Mouse (Mus musculus) megakaryocyte, embryonic 14.5 days (primary cell): Measurements from ENCODE around the gene Ppib. TPM values are rescaled to one million over a fixed set of nuclear protein-coding genes. Genes with fewer than 3 reads are reported as not detected.

Experiments used
- H3K27me3 ChIP-seq: replicated peaks from 2 replicates; pipeline ENCODE3; 2012; ENCODE audit warnings: inconsistent platforms
- H3K36me3 ChIP-seq: replicated peaks from 2 replicates; pipeline ENCODE3; 2012; ENCODE audit warnings: low read length, inconsistent platforms, mixed read lengths
- H3K4me1 ChIP-seq: 2 replicates; pipeline ENCODE4 v1.6.1; 2012; ENCODE audit warnings: inconsistent platforms
- H3K4me3 ChIP-seq: replicated peaks from 2 replicates; pipeline ENCODE3; 2012; ENCODE audit warnings: moderate library complexity, mild to moderate bottlenecking, inconsistent platforms
- H3K9me3 ChIP-seq: 2 replicates; pipeline ENCODE4 v1.6.1; 2012; ENCODE audit warnings: inconsistent platforms
- FLI1 ChIP-seq: IDR thresholded peaks from 2 replicates; pipeline ENCODE4 v1.6.1; 2012; ENCODE audit warnings: low read length, inconsistent platforms, mixed read lengths
- GATA1 ChIP-seq: IDR thresholded peaks from 3 replicates; pipeline ENCODE4 v1.6.1; 2012; ENCODE audit warnings: mixed read lengths, low read length, inconsistent platforms, borderline replicate concordance
- polyA plus RNA-seq: library from polyadenylated mRNA; stranded (reverse); fragments of >175 nt; gene quantifications from 2 replicates; pipeline ENCODE4 v1.2.3, GENCODE M21; 2012; ENCODE audit warnings: low replicate concordance; ENCODE audit not compliant: insufficient read depth

Gene Ppib
- polyA plus RNA-seq, 1 experiment, result 300 TPM

GRCm38 (mm10) chr9:66069583-66069982 lies 9.6 kb downstream of the Ppib start, which contains the start of gene Snx22:
Gene Snx22, minus strand, starts transcription at chr9:66069719.
- H3K27me3 ChIP-seq, result peaks cover 46% of the 10 kb centered on the region
- peaks cover 29% of the 10 kb centered on the region for H3K4me1 ChIP-seq
- H3K9me3 ChIP-seq, result peaks cover 11% of the 10 kb centered on the region
- H3K36me3 ChIP-seq, result peaks cover 28% of the 10 kb centered on the region
- H3K4me3 ChIP-seq, result peak within 1 kb of the TSS; percentile 92
- TF ChIP-seq GATA1 (no peak), FLI1 (no peak)

GRCm38 (mm10) chr9:66070151-66070550 lies 10.1 kb downstream of the Ppib start:
- Histone ChIP-seq H3K36me3 (peaks cover 25% of the 10 kb centered on the region), H3K4me3 (no peak overlapping the region), H3K27me3 (peaks cover 47% of the 10 kb centered on the region), H3K9me3 (peaks cover 14% of the 10 kb centered on the region), H3K4me1 (peaks cover 29% of the 10 kb centered on the region)
- TF ChIP-seq FLI1, result no peak
- no peak for TF ChIP-seq GATA1

GRCm38 (mm10) chr9:66072754-66073153 lies 12.7 kb downstream of the Ppib start:
- TF ChIP-seq GATA1 (no peak), FLI1 (no peak)
- Histone ChIP-seq H3K4me3 (no peak overlapping the region), H3K27me3 (peaks cover 59% of the 10 kb centered on the region), H3K4me1 (peaks cover 19% of the 10 kb centered on the region), H3K36me3 (no peaks in the 10 kb centered on the region), H3K9me3 (peaks cover 14% of the 10 kb centered on the region)

- Histone ChIP-seq H3K27me3 (peaks cover 46% of the 10 kb centered on the region), H3K36me3 (no peaks in the 10 kb centered on the region), H3K4me1 (peaks cover 9% of the 10 kb centered on the region), H3K9me3 (peaks cover 14% of the 10 kb centered on the region), H3K4me3 (no peak overlapping the region)
- no peak for TF ChIP-seq GATA1
- no peak for TF ChIP-seq FLI1
These were observed 18.1 kb downstream of the Ppib start for GRCm38 (mm10) chr9:66078072-66078471.

- H3K27me3 ChIP-seq, result peaks cover 42% of the 10 kb centered on the region
- TF ChIP-seq FLI1 (no peak), GATA1 (no peak)
- no peak overlapping the region for H3K4me3 ChIP-seq
- H3K4me1 ChIP-seq, result peaks cover 9% of the 10 kb centered on the region
- no peaks in the 10 kb centered on the region for H3K36me3 ChIP-seq
- peaks cover 14% of the 10 kb centered on the region for H3K9me3 ChIP-seq
These were observed 18.5 kb downstream of the Ppib start for GRCm38 (mm10) chr9:66078493-66078892.

- no peak overlapping the region for H3K4me3 ChIP-seq
- TF ChIP-seq GATA1 (no peak), FLI1 (no peak)
- no peaks in the 10 kb centered on the region for H3K9me3 ChIP-seq
- peaks cover 9% of the 10 kb centered on the region for H3K4me1 ChIP-seq
- H3K36me3 ChIP-seq, result peaks cover 7% of the 10 kb centered on the region
- H3K27me3 ChIP-seq, result peaks cover 28% of the 10 kb centered on the region
These were observed 20.9 kb downstream of the Ppib start for GRCm38 (mm10) chr9:66080804-66081459.

- Histone ChIP-seq H3K36me3 (peaks cover 17% of the 10 kb centered on the region), H3K4me1 (peaks cover 9% of the 10 kb centered on the region), H3K27me3 (peaks cover 24% of the 10 kb centered on the region), H3K9me3 (no peaks in the 10 kb centered on the region), H3K4me3 (no peak overlapping the region)
- TF ChIP-seq FLI1 (no peak), GATA1 (no peak)
These were observed 22.0 kb downstream of the Ppib start for GRCm38 (mm10) chr9:66081999-66082398.

- TF ChIP-seq FLI1 (no peak), GATA1 (no peak)
- H3K9me3 ChIP-seq, result no peaks in the 10 kb centered on the region
- peaks cover 11% of the 10 kb centered on the region for H3K27me3 ChIP-seq
- peaks cover 39% of the 10 kb centered on the region for H3K36me3 ChIP-seq
- no peak overlapping the region for H3K4me3 ChIP-seq
- peaks cover 9% of the 10 kb centered on the region for H3K4me1 ChIP-seq
These were observed 24.1 kb downstream of the Ppib start for GRCm38 (mm10) chr9:66084171-66084570.

GRCm38 (mm10) chr9:66087062-66087461 lies 27.0 kb downstream of the Ppib start:
- no peak for TF ChIP-seq FLI1
- no peak for TF ChIP-seq GATA1
- peaks cover 67% of the 10 kb centered on the region for H3K36me3 ChIP-seq

GRCm38 (mm10) chr9:66088411-66088810 lies 28.4 kb downstream of the Ppib start:
- Histone ChIP-seq H3K9me3 (no peaks in the 10 kb centered on the region), H3K4me3 (no peak overlapping the region), H3K4me1 (peaks cover 21% of the 10 kb centered on the region), H3K36me3 (peaks cover 80% of the 10 kb centered on the region), H3K27me3 (no peaks in the 10 kb centered on the region)
- no peak for TF ChIP-seq GATA1
- no peak for TF ChIP-seq FLI1

More at GRCm38 (mm10) chr9:66087062-66087461, 27.0 kb downstream of the Ppib start:
- Histone ChIP-seq H3K4me3 (no peak overlapping the region), H3K27me3 (no peaks in the 10 kb centered on the region), H3K4me1 (peaks cover 7% of the 10 kb centered on the region; the same call in 1 of the 2 replicates), H3K9me3 (no peaks in the 10 kb centered on the region)
